Mouse (Mus musculus): ENCODE results near the gene Stx18.

DNA sequence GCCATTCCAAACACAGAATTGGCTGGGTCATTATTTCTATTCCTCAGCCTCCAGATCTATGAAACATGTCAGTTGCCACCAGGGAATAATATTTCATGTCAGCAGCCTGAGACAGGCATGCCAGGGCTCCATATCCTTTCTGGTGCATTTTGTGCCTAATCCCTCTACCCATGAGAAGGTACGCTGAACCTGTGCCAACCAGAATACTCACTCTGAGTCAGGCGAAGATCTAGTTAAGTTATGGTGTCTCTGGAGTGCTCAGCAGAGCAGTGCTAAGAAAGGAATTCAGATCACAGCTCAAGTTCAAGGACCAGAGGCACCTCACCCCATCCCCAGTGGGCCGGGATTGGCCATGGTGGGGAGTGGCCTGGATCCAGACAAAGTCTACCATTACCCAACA is 21.6 kb upstream of the Stx18 start:
- no peak for TF ChIP-seq POLR2A (IDR thresholded peaks at IDR 0.05; ENCODE audit: control insufficient read depth, extremely low read depth, insufficient read depth, low read length, poor library complexity)
- TF ChIP-seq CTCF (IDR thresholded peaks at IDR 0.05; ENCODE audit: borderline replicate concordance, control insufficient read depth, extremely low read depth, insufficient read depth, low read length, poor library complexity) = no peak
